Mouse (Mus musculus): ENCODE measurements around the gene Rsph3a. TPM values are rescaled to one million over a fixed set of nuclear protein-coding genes. Genes with fewer than 3 reads are reported as not detected.
A peak's percentile ranks its signal among the peaks of the same experiment; 100 is the strongest.
"Not testable (repeated sequence)": the region's sequence is repeated elsewhere in the genome, so short reads cannot be mapped to it uniquely, and the experiment has no call there.

Rsph3a gene
- polyA plus RNA-seq, 2 experiments, result 40.4 to 56.4 TPM

GRCm38 (mm10) chr17:7929279-7929678, 16.1 kb upstream of the Rsph3a start:
- 33% methylated on average over 8 of the region's 8 CpGs for WGBS

DNA sequence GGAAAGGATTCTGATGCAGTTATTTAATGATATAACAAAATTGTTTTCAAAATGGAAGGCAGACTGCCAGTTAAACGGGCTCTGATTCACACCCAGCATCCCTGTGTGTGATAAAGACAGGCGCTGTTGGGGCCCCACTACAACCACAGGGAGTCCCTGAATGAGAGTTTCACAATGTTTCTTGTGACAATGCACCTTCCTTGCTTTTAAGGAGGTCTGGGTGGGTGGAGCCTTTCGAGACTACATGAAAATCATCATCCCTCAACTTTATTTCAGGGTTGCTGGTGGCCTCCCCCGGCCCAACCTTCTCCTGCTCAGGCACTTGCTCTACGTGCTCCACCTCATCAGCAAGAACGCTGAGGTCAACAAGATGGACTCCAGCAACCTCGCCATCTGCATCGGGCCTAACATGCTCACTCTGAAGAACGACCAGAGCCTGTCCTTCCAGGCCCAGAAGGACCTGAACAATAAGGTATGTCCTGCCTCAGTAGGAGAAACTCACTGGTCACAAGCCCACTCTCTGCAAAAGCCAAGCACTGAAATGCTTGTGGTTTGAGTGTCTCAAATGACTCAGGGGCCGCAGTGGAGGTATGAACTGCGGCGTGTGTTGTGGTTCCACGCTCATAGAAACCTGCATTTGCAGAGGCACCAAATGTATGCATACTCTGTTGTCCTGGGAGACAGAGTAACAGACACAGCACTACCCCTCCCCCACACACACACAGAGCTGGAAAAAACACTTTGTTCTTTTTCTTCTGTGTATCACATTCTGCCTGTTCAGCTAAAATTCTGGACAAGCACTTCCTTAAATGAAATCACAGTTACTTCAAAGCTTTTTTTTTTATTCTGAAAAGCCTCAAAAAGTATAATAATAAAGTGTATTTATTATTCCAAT, 14.1 kb upstream of the Rsph3a start:
- no peaks in the 10 kb centered on the region for H3K27me3 ChIP-seq (ENCODE audit: control insufficient read depth, insufficient read depth, low read length)
- peak overlapping the region; percentile 38; the same call in 1 of the 2 replicates for H3K27ac ChIP-seq (replicated peaks; ENCODE audit: low read depth, low read length)
- no peaks in the 10 kb centered on the region for H3K36me3 ChIP-seq (ENCODE audit: control insufficient read depth, insufficient read depth, low read length)
- no peak overlapping the region for H3K4me3 ChIP-seq (replicated peaks; ENCODE audit: low read length)
- H3K9me3 ChIP-seq (ENCODE audit: control insufficient read depth, low read length), result no peaks in the 10 kb centered on the region
- 0 out of 2 replicates have a peak, but pooled peaks cover 7% of the 10 kb centered on the region for H3K4me1 ChIP-seq (ENCODE audit: control insufficient read depth, insufficient read depth, low read length)
- DNase-seq (ENCODE audit: low spot score) (no peak), ATAC-seq (ENCODE audit: low FRiP score, low read depth) (no peak; the same call in 1 of the 2 replicates)
- H3K9ac ChIP-seq (ENCODE audit: low read depth, low read length, severe bottlenecking), result no peak overlapping the region
- TF ChIP-seq POLR2A (IDR thresholded peaks at IDR 0.05; ENCODE audit: borderline replicate concordance, extremely low read depth, insufficient read depth, insufficient read length), result no peak
- 73% methylated on average over 13 of the region's 13 CpGs for WGBS
- H3K4me2 ChIP-seq (replicated peaks; ENCODE audit: low read depth, low read length, severe bottlenecking), result no peak overlapping the region

More at GRCm38 (mm10) chr17:7929279-7929678, 16.1 kb upstream of the Rsph3a start:
- no peak for DNase-seq (ENCODE audit: low spot score)
- ATAC-seq (ENCODE audit: low FRiP score, low read depth), result no peak
- H3K36me3 ChIP-seq (ENCODE audit: control insufficient read depth, insufficient read depth, low read length), result no peaks in the 10 kb centered on the region
- H3K9ac ChIP-seq (ENCODE audit: low read depth, low read length, severe bottlenecking), result no peak overlapping the region
- no peak overlapping the region for H3K4me3 ChIP-seq (replicated peaks; ENCODE audit: low read length)
- no peak for TF ChIP-seq POLR2A (IDR thresholded peaks at IDR 0.05; ENCODE audit: borderline replicate concordance, extremely low read depth, insufficient read depth, insufficient read length)
- no peaks in the 10 kb centered on the region for H3K9me3 ChIP-seq (ENCODE audit: control insufficient read depth, low read length)
- H3K4me2 ChIP-seq (replicated peaks; ENCODE audit: low read depth, low read length, severe bottlenecking), result no peak overlapping the region
- H3K27me3 ChIP-seq (ENCODE audit: control insufficient read depth, insufficient read depth, low read length), result no peaks in the 10 kb centered on the region
- 0 out of 2 replicates have a peak, but pooled peaks cover 7% of the 10 kb centered on the region for H3K4me1 ChIP-seq (ENCODE audit: control insufficient read depth, insufficient read depth, low read length)
- H3K27ac ChIP-seq (replicated peaks; ENCODE audit: low read depth, low read length), result no peak overlapping the region

DNA sequence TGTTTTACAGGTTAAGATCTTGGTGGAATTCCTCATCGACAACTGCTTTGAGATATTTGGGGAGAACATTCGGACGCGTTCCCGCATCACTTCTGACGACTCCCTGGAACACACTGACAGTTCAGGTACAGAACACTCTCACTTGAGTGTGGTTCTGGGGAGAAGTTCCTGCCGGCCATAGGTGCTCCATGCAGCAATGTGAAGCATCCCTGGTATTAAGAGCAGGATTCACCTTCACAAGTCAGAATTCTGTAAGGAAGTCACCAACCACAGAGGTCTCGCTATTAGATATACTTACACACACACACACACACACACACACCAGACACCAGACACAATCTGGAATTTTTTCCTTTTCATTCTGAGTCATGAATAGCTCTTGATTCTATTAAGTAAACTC, 13.3 kb upstream of the Rsph3a start:
- H3K27ac ChIP-seq (replicated peaks; ENCODE audit: low read depth, low read length); H3K9me3 ChIP-seq (ENCODE audit: control insufficient read depth, low read length); H3K27me3 ChIP-seq (ENCODE audit: control insufficient read depth, insufficient read depth, low read length); H3K4me2 ChIP-seq (replicated peaks; ENCODE audit: low read depth, low read length, severe bottlenecking); H3K4me3 ChIP-seq (replicated peaks; ENCODE audit: low read length); H3K36me3 ChIP-seq (ENCODE audit: control insufficient read depth, insufficient read depth, low read length); ATAC-seq (ENCODE audit: low FRiP score, low read depth); H3K9ac ChIP-seq (ENCODE audit: low read depth, low read length, severe bottlenecking); H3K4me1 ChIP-seq (ENCODE audit: control insufficient read depth, insufficient read depth, low read length); DNase-seq (ENCODE audit: low spot score): not testable (repeated sequence)
- WGBS, result 68% methylated on average over 3 of the region's 8 CpGs

- no peaks in the 10 kb centered on the region for H3K9me3 ChIP-seq (ENCODE audit: control insufficient read depth, low read length)
- H3K4me1 ChIP-seq (ENCODE audit: control insufficient read depth, insufficient read depth, low read length), result no peaks in the 10 kb centered on the region
- H3K4me3 ChIP-seq (replicated peaks; ENCODE audit: low read length), result no peak overlapping the region
- no peak overlapping the region for H3K9ac ChIP-seq (ENCODE audit: low read depth, low read length, severe bottlenecking)
- DNase-seq (ENCODE audit: low spot score) (peak; percentile 32), ATAC-seq (ENCODE audit: low FRiP score, low read depth) (no peak)
- TF ChIP-seq POLR2A (IDR thresholded peaks at IDR 0.05; ENCODE audit: borderline replicate concordance, extremely low read depth, insufficient read depth, insufficient read length), result no peak
- no peak overlapping the region for H3K4me2 ChIP-seq (replicated peaks; ENCODE audit: low read depth, low read length, severe bottlenecking)
- H3K27me3 ChIP-seq (ENCODE audit: control insufficient read depth, insufficient read depth, low read length), result no peaks in the 10 kb centered on the region
- 59% methylated on average over 8 of the region's 8 CpGs for WGBS
- no peak overlapping the region for H3K27ac ChIP-seq (replicated peaks; ENCODE audit: low read depth, low read length)
- H3K36me3 ChIP-seq (ENCODE audit: control insufficient read depth, insufficient read depth, low read length), result no peaks in the 10 kb centered on the region
Measured at GRCm38 (mm10) chr17:7939640-7940039, 5.8 kb upstream of the Rsph3a start.

- peak; percentile 54 for ATAC-seq (ENCODE audit: low FRiP score, low read depth)
- peak overlapping the region; percentile 49 for H3K4me3 ChIP-seq (replicated peaks; ENCODE audit: low read length)
- 0% methylated on average over 11 of the region's 27 CpGs for WGBS
- peak overlapping the region; percentile 47 for H3K4me2 ChIP-seq (replicated peaks; ENCODE audit: low read depth, low read length, severe bottlenecking)
- not testable (repeated sequence) for H3K36me3 ChIP-seq (ENCODE audit: control insufficient read depth, insufficient read depth, low read length); DNase-seq (ENCODE audit: low spot score); H3K27me3 ChIP-seq (ENCODE audit: control insufficient read depth, insufficient read depth, low read length); H3K4me1 ChIP-seq (ENCODE audit: control insufficient read depth, insufficient read depth, low read length); H3K9me3 ChIP-seq (ENCODE audit: control insufficient read depth, low read length)
- TF ChIP-seq POLR2A (IDR thresholded peaks at IDR 0.05; ENCODE audit: borderline replicate concordance, extremely low read depth, insufficient read depth, insufficient read length), result 0 out of 2 replicates have a peak, but pooled peaks have one; percentile 4
- peak overlapping the region; percentile 79; the same call in 1 of the 2 replicates for H3K27ac ChIP-seq (replicated peaks; ENCODE audit: low read depth, low read length)
- peak overlapping the region; percentile 54 for H3K9ac ChIP-seq (ENCODE audit: low read depth, low read length, severe bottlenecking)
Measured at GRCm38 (mm10) chr17:7946053-7946627, 726 bp downstream of the Rsph3a start.

DNA sequence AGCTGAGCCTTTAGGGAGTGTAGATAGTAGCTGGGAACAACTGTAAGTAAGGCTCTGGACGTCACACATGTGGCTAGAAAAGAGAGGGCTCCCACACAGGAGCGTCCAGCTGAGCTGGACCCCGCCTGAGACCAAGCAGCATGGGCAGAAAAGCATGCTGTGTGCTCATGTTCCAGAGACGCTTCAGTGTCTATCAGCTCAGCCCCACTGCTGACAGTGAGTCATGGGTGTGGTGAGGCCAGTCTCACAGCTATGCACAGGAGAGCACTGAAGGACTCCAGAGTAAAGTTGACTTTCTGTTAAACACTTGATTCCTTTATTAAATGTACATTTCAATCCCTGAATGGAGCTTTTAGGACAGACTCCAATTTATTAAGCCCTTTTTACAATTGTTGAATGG, 5.9 kb downstream of the Rsph3a start:
- H3K4me1 ChIP-seq (ENCODE audit: control insufficient read depth, insufficient read depth, low read length); H3K27me3 ChIP-seq (ENCODE audit: control insufficient read depth, insufficient read depth, low read length); DNase-seq (ENCODE audit: low spot score); H3K9me3 ChIP-seq (ENCODE audit: control insufficient read depth, low read length); H3K27ac ChIP-seq (replicated peaks; ENCODE audit: low read depth, low read length); H3K9ac ChIP-seq (ENCODE audit: low read depth, low read length, severe bottlenecking); H3K4me3 ChIP-seq (replicated peaks; ENCODE audit: low read length); ATAC-seq (ENCODE audit: low FRiP score, low read depth); H3K36me3 ChIP-seq (ENCODE audit: control insufficient read depth, insufficient read depth, low read length); H3K4me2 ChIP-seq (replicated peaks; ENCODE audit: low read depth, low read length, severe bottlenecking): not testable (repeated sequence)
- no CpG with 5 or more reads among the region's 4 CpGs for WGBS

DNA sequence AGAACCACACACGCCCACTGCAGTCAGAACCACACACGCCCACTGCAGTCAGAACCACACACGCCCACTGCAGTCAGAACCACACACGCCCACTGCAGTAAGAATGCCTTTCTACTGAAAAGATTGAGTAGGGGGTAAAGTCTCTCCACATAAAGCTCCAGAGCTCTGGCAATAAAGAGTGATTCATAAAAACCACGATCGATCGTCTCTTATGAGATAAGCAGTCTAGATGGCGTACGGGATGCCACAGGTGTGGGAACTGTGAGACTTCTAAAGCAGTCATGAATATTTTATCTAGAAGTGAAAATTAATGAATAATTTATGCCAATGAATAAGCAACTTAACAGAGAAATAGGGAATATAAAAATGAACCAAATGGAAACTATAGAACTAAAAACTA, 11.8 kb downstream of the Rsph3a start:
- not testable (repeated sequence) for ATAC-seq (ENCODE audit: low FRiP score, low read depth); H3K36me3 ChIP-seq (ENCODE audit: control insufficient read depth, insufficient read depth, low read length)
- WGBS, result 92% methylated on average over 8 of the region's 9 CpGs

More for the DNA sequence above, 11.8 kb downstream of the Rsph3a start:
- H3K4me3 ChIP-seq (replicated peaks; ENCODE audit: low read length); DNase-seq (ENCODE audit: low spot score); H3K27me3 ChIP-seq (ENCODE audit: control insufficient read depth, insufficient read depth, low read length); H3K4me1 ChIP-seq (ENCODE audit: control insufficient read depth, insufficient read depth, low read length); H3K27ac ChIP-seq (replicated peaks; ENCODE audit: low read depth, low read length); H3K9me3 ChIP-seq (ENCODE audit: control insufficient read depth, low read length); H3K9ac ChIP-seq (ENCODE audit: low read depth, low read length, severe bottlenecking); H3K4me2 ChIP-seq (replicated peaks; ENCODE audit: low read depth, low read length, severe bottlenecking): not testable (repeated sequence)

All from limb, embryonic 14.5 days (tissue).